Mouse (Mus musculus): ENCODE results near the gene Il17rb. TPM values are rescaled to one million over a fixed set of nuclear protein-coding genes. Genes with fewer than 3 reads are reported as not detected.

Il17rb gene
- total RNA-seq, 2 experiments from 2014 or later: 0.36 TPM; not detected in 1

- DNase-seq: no peak
Measured at GRCm38 (mm10) chr14:30016666-30017065, 8.0 kb upstream of the Il17rb start.

GRCm38 (mm10) chr14:30015008-30015407 lies 6.3 kb upstream of the Il17rb start:
- DNase-seq: no peak

GRCm38 (mm10) chr14:30014487-30014886 lies 5.8 kb upstream of the Il17rb start:
- DNase-seq: no peak

DNA sequence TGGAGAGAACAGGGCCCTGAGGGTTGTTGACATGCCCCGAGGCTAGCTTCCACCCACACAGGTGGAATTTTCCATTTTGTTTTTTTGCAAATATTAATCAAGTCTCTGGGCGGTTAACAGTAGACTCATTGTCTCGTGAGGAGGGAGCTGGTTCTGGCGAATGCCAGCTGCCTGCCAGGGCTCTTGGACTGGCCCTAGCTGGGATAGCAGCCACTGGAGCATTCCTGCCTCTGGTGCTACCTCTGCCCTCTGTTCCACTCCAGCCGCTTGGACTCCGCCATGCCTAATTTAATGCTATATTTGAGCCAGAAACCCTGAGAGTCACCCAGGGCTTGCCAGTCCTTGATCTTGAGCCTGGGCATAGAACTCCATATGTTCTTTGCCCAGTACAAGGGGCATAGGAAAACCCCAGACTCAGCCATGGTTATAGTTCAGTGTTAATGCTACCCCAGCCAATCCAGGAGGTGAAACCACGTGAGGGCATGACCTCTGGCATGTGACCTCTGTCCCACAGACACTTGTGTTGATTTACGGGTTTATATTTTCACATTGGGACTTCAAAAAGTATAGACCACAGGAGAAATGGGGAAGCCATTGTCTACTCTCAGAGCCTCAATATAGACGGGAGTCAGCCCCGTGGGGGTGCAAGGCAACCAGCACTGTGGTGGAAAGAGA lies 3.3 kb upstream of the Il17rb start:
- DNase-seq: peak in 1 of 2 experiments; percentile 50

GRCm38 (mm10) chr14:30009864-30010560 lies 1.3 kb upstream of the Il17rb start:
- DNase-seq: peak; percentile 72 to 79

DNA sequence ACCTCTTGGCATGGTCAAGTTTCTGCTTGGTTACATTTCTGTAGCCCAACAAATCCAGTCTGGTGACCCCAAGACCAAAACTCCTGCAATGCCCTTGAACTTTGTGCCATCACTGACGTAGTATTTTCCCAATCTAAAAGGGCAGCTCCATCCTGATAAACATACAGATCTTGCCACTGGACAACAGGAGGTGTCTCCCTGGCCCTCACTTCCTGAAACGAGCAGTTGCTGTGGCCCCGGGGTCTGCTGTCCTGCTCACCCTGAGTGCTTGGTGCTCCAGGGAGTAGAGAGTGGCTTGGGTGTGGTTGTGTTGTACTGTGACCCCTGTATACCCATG lies 9.3 kb downstream of the Il17rb start:
- no peak for DNase-seq

DNA sequence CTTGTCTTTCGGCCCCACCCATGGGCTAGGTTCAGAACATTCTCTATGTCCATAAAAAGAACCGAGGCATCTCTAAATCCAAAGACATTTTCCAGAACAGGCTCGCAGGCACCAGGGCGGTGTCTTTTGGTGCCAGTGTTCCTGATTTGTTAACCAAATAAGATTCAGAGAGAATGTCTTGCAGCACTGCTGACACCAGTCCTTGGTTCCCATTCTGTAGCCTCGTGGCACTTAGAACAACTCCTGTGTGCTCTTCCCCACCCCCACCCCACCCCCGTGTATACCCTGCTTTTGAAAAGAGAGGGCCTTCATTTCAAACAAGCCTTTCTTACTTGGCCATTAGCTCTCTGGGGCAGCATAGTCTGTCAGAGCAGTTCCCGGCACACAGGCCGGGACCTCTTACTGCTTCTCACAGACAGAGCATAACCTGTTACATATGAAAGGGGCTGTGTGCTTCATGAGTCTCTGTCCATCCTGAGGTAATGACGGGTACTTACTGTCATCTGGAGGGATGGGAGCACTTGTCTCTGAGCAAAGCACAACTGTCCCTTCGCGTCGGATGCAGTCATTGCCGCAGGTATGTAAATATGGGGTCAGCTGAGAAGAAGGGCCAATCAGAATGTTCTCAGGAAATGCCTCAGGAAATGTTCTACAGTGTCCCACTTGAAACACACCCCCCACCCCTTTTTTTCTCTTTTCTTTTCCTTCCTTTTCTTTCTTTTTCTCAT lies 9.8 kb downstream of the Il17rb start:
- no peak for DNase-seq

DNA sequence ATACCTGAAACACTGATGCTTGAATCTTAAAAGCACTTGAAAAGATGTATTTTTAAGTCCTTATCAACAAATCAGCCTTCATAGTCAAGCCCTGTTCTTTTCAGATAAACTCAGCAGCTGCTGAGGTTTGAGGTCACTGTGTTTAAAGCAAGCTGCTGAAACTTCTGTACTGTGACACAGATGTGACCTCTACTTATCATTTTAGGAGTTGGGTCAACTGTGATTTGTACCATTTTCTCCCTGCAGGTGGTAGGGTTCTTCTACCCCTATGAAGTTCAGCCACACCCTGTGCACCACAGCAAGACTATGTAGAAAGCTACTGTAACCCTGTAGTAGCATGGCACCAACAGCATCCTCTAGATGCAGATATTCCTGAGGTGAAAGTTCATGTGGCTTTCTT lies 11.4 kb downstream of the Il17rb start:
- no peak for DNase-seq

GRCm38 (mm10) chr14:29996000-29996751 lies 12.5 kb downstream of the Il17rb start:
- DNase-seq: no peak

GRCm38 (mm10) chr14:29994976-29995375 lies 13.7 kb downstream of the Il17rb start:
- DNase-seq: no peak

GRCm38 (mm10) chr14:29988337-29988736 lies 20.4 kb downstream of the Il17rb start:
- no peak for DNase-seq

DNA sequence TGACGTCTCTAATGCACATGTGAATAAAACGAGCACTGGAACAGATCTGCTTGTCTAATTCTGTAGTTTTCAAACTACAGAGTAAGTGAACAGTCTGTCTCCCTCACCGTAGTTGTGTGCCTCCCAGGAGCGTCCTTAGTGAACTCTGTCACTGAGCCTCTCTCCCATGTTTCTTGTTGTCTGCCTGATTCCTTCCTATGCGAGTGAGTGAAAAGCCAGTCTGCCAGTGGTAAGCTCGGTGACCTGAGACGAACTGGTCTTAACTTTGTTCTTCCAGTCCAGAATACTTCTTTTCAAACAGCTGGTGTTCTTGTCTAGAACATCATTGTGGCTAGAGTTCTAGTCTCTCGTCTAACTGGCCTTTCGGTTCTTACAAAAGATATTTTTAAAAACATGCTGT lies 21.0 kb downstream of the Il17rb start:
- no peak for DNase-seq

DNA sequence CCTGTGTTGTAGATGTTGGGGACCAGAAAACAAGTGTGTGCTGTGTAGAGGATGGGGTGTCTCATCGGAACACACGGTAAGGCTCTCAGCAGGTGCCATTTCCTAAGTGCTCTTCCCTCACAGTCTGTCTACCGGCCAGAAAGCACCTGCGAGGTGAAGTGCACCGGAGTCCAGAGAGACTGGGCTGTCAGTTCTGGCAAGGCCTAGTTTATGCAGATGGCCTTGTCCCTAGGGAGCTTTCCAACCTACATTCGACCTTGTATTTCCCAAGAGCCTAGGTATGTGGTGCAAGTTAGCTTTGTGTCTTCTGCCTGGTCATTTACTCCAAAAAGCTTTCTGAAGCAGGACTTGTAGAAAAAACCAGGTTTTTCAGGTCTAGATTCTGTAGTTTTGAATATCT lies 21.4 kb downstream of the Il17rb start:
- no peak for DNase-seq

DNA sequence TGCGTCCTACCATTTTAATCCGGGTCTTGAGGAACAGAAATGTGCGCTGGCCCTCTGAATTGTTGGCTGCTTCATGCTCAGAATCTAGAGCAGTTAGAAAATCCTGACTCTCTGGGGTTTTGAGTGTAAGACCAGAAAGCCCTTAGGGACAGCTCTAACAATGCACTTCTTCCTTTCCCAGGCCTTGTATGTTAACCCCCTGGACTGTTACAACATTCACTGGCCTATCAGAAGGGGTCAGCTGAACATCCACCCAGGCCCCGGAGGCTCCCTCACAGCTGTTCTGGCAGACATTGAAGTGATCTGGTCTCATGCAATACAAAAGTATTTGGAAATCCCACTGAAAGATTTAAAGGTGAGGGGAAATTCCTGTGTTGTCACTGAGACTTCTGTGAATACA lies 22.6 kb downstream of the Il17rb start:
- DNase-seq: peak in 1 of 2 experiments; percentile 54

GRCm38 (mm10) chr14:29980447-29981205 lies 28.1 kb downstream of the Il17rb start:
- no peak for DNase-seq

- DNase-seq: peak; percentile 95 to 98
Measured at GRCm38 (mm10) chr14:29978254-29979204, 30.2 kb downstream of the Il17rb start, which contains the start of gene Actr8. Actr8 (plus strand) TSS chr14:29978337.

DNA sequence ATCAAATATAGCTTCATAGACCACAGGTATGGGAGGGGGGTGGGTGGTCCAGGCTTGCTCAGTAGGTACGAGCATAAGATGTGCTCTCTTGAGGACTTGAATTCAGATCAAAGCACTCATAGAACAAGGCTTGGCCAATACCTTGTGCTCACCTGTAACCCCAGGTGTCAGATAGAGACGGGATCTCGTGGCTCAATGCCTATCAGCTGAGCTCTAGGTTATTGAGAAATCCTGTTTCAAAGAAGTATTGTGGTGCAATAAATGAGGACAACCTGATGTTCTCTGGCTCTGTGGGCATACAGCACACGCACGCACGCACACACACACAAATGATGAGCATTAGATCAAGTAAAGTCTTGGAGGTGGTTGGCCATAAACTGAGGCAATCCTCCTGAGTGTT lies 31.8 kb downstream of the Il17rb start:
- DNase-seq: no peak

GRCm38 (mm10) chr14:29971993-29972392 lies 36.7 kb downstream of the Il17rb start:
- DNase-seq: no peak

DNA sequence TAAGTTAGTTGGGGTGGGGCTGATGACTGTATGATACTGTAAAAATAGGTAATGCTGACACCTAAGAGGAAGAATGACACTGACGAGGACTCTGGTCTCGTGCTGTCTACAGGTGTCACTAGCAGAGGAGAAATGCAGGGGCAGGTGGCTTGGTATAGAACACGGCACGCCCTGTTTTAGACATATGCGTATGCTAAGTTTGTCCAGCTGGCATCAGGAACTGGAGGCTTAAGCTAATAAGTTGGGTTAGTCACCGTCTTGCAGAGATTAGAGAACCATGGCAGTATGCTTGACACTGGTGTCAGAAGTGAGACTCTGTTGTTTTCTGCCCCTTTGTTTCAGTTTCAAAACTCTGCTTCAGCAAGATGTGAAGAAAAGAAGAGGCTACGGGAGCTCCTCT lies 37.2 kb downstream of the Il17rb start:
- DNase-seq: no peak

- DNase-seq: peak; percentile 98 to 99
Measured at GRCm38 (mm10) chr14:29968075-29968821, 40.4 kb downstream of the Il17rb start, which contains the start of gene Selenok. Selenok (plus strand) TSS chr14:29968308.
